Mouse (Mus musculus) spleen, postnatal 36 days (tissue): ENCODE measurements around the gene Icosl.
"Not testable (repeated sequence)": the region's sequence is repeated elsewhere in the genome, so short reads cannot be mapped to it uniquely, and the experiment has no call there.

Experiments used
- DNase-seq, 2 experiments: peaks; one replicate each; pipeline ENCODE4 v3.0.0; 2022; ENCODE audit warnings: low spot score in 2 of 2, mixed read lengths in 1 of 2

The Icosl gene

DNA sequence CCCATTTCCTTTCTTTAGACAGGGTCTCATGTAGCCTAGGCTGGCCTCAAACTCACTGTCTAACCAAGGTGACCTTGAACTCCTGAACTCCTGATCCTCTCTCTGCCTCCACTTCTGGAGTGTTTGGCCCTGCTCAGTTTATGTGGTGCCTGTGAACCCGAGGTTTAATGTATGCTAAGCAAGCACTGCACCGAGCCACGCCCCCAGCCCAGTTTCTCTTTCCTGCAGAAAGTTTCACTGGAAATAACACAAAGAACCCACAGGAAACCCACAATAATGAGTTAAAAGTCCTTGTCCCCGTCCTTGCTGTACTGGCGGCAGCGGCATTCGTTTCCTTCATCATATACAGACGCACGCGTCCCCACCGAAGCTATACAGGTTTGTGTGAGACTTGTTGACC lies 5.9 kb downstream of the Icosl start:
- no peak for DNase-seq

DNA sequence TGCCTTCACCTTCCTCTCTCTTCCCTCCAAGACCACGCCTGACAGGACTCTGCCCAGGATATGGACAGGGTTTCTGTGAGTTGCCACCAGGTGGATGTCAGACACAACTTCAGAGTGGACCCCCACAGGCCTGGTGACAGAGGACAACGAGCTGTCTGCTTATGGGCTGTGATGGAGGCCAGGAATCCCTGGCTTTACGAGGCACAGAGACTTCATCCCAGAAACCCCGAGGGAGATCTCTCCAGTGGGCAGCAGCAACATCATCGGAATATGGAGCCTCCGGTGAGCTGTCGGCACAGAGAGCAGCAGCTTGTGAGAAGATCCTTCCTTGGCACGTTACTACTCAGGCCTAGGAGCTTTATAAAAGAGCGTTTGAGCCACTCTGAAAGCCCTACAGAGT lies 8.8 kb downstream of the Icosl start:
- DNase-seq = no peak

DNA sequence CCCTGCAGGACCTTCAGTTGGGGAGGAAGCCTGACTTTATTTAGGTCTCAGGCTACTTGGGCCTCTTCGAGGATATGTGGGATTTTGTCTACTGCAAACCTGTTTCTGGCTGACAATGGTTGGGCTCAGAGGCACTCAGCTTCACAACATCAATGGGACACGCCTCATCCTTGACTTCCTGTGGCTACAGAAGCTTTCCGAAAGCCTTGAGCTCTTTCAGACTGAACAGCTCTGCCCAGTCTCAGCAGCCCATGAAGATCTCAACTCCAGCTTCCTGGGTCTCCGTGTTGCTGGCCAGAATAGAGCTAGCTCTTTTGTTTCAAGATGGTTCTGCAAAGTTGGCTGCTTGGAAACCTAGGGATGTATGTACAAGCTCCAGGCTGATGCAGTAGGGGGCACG lies 9.2 kb downstream of the Icosl start:
- no peak for DNase-seq

DNA sequence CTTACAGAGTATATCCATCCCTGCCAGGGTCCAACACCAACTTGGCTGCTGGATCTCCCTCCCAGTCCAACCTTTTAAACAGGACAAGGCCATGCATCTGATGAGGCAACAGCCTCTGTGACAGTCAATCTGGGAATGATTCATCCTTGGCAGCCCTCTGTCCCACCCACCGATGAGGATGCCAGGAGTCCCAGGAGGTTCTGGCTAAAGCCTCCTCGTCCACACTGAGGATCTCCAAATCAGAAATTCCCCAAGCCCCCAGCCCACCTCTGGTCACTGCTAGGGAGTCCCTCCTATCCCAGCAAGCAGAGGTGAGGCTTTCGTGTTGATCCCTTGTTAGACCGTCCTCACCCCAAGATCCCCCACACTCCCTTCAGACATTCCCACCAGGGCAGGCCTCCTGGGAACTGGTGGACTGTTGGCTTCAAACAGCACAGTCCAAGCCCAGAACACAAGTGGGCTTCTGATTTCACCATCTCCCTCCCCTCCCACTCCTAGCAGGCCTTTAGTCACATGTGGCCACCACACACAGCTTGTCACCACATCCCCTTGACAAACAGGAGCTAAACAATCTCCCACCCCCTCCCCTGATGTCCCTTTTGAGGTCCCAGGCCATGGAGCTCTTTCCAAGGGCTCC lies 11.0 kb downstream of the Icosl start:
- no peak for DNase-seq

DNA sequence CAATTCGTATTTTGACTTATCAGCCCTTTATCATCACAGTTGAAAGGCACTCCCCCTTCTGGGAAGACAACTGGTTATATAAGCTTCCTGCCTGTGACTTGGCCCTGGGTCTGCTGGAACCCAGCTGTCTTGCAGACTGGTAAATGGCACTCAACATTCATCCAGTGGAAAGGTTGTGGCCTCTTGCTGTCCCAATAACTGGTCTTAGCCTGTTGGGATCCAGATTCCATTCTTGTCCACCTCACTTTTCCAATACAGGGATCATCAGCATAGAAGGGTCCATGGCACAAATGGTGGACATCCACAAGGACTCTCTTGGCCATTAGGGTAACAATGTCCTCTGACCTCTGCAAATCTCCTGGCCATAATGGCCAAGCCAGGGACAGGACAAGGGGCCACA lies 15.0 kb downstream of the Icosl start:
- DNase-seq = no peak

DNA sequence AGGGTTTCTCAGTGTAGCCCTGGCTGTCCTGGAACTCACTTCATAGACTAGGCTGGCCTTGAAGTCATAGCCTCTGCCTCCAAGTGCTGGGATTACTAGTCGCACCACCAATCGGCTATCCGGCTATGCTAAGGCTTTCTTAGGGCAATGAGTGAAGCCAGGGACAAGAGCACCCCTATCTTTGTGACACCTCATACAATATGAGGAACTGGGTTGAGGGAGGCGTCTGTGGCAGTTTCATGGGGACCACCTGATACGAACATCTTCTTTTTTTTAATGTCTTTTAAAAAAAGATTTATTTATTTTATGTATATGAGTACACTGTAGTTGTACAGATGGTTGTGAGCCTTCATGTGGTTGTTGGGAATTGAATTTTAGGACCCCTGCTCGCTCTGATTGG lies 16.6 kb downstream of the Icosl start:
- DNase-seq = no peak

DNA sequence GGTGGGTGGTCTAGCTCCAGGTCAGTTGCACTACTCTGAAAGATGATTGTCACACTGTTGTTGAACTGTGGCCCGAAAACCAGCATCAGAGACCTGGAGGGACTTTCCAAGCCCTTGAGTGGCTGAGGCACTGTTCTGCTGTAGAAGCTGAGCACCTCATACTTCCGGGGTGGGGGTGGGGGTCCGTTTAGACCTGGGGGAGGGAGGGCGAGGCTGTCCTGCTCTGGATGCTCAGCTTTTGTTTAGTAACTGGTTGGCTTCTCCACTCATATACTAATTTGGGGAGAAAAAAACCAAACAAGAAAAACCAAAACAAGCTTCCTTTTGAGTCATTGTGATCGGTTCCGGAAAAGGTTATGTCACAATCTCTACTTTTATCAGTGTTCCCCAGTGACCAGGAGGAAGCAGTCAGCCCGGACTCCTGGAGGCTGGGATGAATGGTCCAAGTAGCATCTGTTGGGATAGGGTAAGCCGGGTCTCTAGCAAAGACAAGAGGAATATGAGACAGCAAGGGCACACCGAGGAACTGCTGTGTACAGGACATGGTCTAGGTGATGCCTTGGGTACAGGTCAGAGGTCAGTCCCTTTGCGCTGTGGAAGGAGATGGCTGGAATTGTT lies 17.5 kb downstream of the Icosl start:
- peak; percentile 69 to 78 for DNase-seq

DNA sequence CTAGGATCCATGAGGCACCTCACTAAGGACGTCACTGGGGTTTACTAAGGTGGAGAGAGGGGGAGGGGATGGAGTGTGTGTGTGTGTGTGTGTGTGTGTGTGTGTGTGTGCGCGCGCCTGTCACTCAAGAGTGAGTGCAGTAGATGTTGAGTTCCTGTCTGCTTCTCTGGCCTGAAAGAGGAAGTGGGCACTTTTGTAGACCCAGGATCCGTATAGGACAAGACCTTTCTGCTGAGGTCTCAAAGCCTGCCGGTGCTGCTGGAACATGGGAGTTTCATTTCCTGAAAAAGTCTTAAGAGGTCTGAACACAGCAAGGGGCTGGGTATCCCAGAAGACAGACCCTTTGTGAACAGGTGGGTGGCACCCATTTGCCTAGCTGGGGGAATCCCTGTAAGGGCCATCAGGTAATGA lies 18.0 kb downstream of the Icosl start:
- DNase-seq = peak; percentile 84 to 90

DNA sequence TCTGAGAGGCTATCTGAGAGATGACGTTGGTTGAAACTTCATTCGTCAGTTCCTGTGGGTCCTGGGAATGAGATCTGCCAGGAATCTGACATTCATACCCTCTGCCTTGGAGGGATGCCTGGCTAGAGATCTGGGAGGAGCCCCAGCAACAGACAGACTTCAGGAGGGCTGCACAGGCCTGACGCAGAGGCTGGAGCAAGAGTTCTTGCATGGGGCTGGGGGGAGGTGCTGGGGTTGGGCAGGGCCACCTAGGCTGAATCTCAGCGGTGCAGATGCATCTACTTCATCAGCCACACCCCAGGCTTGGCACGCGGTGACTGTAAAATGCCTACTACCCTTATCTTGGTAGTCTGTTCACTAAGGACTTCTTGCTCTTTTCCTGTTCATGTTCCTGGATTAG lies 21.1 kb downstream of the Icosl start:
- peak; percentile 51 to 54 for DNase-seq

DNA sequence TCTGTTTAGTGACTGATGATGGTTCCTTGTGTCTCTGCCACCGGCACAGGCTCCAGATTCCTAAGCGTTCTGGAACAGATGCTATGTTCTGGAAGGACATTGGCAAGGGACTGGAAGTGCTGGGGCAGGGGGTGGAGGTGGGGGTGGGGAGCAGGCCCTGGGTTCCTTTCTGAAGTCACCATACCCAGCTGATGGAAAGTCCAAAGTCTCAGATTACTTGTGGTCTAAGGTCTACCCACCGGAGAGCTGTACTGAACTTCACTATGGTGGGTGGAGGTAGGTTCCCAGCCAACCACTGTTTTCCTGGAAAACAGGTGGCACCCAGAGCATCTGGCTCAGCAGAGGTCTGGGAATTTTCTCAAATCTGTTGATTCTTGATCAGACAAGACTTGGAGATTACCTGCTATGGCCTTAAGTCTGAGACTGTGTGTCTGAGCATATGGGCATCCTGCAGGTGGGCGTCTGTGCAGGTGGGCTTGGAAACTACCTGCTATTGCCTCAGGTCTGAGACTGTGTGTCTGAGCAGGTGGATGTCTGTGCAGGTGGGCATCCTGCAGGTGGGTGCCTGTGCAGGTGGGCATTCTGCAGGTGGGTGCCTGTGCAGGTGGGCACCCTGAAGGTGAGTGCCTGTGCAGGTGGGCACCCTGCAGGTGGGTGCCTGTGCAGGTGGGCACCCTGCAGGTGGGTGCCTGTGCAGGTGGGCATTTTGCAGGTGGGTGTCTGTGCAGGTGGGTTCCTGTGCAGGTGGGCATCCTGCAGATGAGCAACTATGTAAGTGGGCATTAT lies 21.8 kb downstream of the Icosl start:
- no peak for DNase-seq

DNA sequence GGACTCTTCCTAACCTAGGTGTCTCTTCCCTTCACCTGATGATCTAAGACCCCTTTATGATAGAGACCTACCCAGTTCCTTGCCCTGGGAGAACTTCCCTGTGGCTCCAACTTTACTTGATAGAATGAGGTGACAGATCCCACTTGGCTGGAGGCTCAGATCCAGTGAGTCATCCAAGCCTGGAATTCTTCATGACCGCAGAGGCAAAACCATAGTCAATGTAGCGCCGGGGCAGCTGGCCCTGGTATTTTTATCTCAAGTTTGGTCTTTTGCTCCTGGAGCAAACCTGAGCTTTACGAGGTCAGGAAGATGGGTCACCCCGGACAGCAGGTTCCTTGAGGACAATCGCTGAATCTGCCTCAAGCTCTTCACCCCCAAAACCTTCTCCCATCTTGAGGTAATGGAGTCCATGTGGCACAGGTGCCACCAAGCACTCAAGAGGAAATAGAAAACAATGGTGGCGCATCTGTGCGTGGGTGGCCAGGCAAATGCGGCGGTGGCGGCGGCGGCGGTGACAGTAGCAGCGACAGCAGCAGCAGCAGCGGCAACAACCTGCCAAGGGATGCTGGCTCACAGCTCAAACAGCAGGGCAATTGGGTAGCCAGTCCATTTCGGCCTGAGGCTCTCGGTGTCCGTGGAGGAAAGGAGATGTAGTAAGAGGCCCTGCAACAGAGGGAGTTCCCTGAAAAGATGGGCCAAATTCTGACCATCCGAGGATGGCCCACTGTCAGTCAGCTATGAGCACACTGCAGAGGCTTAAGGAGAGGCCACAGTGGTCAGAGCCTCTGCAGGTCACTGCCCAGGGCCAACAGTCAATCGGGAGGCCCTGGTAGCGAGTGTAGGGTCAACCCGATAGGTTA lies 23.0 kb downstream of the Icosl start:
- peak; percentile 78 to 82 for DNase-seq

DNA sequence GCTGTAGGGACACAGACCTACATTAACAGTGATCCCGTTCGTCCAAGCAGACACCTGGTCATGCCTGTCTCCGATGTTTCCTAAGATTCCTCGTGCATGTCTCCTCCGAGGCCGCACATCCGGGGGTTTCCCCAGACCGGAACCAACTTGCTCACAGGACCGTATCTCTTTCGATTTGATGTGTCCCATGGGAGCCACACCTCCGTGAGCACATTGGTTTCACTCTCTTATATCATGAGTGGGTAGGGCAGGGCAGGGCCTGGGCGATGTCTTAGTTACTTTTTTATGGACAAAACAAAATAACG lies 23.6 kb downstream of the Icosl start:
- peak; percentile 93 to 95 for DNase-seq

DNA sequence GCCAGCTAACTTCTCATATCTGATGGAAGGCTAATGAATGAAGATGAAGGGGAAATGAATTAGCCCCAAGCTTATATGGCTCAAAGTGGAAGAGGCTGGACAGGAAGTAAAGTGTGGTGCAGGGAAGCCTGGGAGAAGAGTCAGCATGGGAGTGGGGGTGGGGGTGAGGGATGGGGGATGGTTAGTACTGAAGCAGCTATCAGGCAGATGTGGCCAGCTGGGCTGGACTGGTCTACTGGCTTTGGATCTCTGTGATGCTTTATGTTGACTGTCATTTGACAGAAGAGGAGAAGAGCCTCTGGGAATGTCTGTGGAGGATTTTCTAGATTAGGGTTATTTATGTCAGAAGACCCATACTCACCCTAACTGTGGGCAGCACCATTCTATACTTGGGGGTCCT lies 26.1 kb downstream of the Icosl start:
- DNase-seq = no peak

DNA sequence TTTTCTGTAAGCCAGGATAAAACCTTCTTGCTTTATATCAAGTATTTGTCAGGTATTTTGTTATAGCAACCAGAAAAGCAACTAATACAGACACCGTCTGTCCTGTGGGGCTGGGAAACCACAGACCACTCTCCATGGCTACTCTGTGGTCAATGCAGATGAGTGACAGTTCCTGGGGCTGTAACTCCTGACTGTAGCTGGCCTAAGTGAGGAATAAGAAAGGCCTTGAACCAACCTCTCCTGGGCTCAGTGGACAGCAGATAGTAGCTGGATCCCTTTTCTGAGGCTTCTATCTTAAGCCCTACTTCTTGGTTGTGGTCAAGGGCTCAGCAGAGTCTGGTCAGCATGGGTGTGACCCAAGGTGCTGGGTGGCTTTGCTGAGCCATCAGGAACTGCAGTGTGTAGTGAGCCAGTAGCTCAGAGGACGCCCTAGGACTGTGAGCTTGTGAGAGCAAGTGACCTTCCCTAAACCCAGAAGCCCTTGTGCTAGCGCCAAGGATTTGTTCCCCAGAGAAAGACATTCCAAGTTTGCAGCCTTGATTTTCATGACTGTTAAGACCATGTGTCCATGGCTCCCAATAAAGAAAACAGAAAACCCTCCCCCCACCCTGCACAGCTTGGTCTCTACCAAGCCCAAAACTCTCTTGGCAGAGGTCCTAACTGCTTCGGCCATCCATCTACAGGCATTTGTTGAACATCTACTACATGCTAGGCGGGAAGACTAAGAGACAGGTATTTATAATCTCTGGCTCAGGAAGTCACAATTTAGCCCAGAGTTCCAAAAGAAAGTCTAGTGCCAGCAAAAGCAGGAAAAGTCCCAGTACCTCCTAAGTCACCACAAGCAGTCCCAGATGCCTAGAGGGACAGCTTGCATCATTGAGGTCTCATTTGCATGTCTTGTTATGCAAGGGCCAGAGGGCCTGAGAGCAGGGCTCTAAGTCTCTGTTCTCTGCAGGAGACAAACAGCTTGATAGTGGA lies 27.1 kb downstream of the Icosl start:
- DNase-seq = no peak

DNA sequence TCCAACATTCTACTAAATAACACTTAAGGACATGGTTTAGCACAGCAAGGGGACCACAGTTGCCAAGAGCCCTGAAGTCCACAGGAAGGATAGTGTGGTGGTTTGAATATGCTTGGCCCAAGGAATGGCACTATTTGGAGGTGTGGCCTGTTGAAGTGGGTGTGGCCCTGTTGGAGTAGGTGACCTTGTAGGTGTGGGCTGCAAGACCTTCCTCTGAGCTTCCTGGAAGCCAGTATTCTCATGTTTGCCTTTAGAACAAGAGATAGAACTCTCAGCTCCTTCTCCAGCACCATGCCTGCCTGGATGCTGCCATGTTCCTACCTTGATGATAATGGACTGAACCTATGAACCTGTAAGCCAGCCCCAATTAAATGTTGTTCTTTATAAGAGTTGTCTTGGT lies 30.8 kb downstream of the Icosl start:
- DNase-seq = not testable (repeated sequence)

DNA sequence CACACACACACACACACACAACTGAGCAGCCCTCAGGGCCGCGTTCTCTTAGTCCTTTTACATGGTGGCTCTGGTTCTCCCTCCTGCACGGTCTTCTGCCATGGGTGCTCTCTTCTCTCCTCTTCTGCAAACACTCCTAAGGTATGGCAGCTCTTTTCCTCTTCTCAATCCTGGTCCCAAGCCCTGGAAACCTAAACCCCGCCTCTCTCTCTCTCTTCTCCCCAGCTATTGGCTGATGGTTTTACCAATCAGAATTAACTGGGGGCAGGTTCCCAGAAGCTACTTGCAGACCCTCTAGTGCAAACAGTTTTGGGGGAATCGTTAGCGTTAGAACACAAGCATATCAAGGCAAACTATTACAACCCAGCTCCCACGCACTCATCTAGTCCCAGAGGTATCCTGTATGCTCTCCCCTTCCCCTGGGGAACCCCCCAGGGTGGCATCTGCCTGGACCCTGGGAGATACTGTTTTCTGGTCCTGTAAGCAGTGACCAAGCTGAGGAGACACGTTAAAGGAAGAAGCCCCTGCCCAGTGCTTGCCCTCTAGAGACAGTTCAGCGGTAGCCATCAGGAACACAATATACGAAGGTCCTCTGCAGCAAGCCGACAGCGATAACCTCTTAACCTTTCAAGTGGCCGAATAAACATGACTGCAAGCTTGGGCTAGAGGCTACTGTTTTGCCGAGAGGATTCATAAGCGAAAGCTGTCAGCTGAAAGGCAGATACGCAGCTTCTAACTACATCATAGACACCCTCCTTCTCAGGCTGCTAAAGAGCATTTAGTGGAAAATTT lies 32.1 kb downstream of the Icosl start:
- DNase-seq = no peak

DNA sequence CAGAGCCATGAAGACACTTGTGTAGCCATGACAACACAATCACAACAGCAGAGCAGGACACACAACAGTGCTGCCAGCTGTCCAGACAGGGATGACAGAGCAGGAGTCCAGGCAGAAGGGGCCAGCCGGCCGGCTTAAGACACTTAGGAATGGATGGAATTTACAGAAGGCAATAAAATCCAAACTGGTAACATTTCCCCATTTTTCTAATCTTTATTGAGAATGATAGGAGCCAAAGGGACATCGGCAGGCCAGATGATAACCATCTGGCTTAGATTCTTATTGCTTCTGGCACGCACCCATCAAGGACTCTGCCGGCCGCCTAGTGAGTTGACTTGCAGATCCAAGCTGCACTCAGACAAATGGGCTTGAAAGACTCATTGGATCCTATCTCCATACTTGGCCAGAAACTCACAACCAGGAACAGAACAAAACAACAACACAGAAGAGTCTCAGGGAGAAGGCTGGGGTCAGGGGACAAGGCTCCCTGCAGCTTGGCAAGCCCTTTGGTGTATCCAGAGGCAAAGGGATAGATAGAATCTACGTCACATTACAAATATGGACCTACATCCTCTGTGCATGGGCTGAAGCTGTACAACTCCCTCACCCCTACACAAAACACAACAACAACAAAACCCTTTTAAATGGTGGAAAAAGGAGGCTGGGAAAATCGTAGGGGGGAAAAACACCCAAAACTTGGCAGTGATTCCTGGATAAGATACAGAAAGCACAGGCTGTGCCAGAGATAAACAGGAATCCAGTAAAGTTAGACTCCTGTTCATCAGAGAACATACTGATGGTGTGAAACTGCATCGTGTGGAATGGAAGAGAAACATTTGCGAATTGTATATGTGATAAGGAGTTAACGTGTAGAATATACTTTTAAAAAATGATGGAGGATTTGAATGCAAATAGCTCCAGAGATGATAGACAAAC lies 35.7 kb downstream of the Icosl start:
- DNase-seq = no peak

DNA sequence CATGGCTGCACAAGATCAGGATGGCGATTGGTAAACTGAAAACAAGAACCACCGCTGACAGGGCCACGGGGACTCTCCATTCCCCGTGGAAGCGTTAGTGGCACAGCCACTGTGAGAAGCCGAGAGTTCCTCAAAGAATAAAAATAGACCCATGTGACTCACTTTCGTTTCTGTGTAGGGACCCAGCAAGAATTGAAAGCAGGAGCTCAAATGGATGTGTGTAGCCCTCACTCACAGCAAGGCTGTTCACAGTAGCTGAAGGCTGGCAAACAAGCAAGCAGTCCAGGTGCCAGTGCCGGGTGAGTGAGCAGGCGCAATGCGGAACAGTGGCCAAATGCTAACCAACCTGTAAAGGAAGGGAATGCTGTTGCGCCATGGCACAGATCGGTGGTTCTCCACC lies 36.4 kb downstream of the Icosl start:
- DNase-seq = peak; percentile 66 to 72

DNA sequence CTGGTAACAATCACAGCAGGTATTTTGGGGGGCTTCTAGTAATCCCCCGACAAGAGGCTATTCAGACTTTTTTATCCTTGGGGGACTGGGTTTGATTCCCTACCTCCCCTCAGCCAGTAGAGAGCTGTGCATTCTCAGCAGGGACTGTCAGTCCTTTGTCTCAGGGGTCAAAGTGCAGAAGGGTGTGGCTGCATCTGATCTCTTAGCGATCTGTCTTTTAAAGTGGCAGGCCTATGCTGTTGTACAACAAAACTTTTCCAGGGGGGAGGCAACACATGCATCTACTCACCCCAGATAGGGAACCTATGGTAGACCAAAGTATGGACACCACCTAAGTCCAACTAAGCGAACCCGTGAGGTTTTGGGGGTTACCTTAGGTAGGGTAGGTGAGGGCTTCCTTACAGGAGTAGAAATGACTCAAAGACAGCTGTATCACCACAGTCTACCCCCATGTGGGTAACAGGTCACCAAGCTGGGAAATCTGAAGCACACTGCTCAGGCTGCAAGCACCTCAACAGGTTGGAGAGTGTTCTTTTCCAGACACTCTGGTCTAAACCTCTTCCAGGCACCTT lies 45.5 kb downstream of the Icosl start:
- no peak for DNase-seq
